In genomic region chr8:87602731-87603130, GRCm38 (mm10) we compare ENCODE assay signal across 21 mouse cellular contexts. TPM values are rescaled to one million over a fixed set of nuclear protein-coding genes. Genes with fewer than 3 reads are reported as not detected.
"Had no signal": no experiment of that assay in that cellular context is flagged by ENCODE, and none has a peak within 500 bp of the region (broad histone marks: within the 10 kb centered on the region; RNA-seq: fewer than 3 reads in every experiment).

No protein-coding gene starts in this region.

- DNase-seq: forebrain, postnatal 0 days; gastrocnemius, postnatal 36 days; heart, adult 18-20 months; heart, postnatal 14 days; heart, postnatal 36 days; kidney, adult 11 months; kidney, adult 8-10 months; kidney, postnatal 10 days; kidney, postnatal 25 days; kidney, postnatal 4 days; liver; liver, embryonic 13.5 days had no signal

RNA-seq across cellular contexts. Expression of gene 4933402J07Rik, which starts 39.1 kb away (rescaled TPM):
- total RNA-seq: forebrain, postnatal 0 days; gastrocnemius, adult 18-20 months; gastrocnemius, postnatal 36 days; heart, adult 18-20 months; heart, postnatal 14 days; heart, postnatal 36 days; hematopoietic stem cell, adult 5-6 weeks; hindbrain, postnatal 0 days; layer of hippocampus, adult 2 months; layer of hippocampus, postnatal 10 days; layer of hippocampus, postnatal 25 days; left cerebral cortex, adult 2 months; left cerebral cortex, postnatal 14 days; left cerebral cortex, postnatal 36 days had no signal
